Mouse (Mus musculus) myocyte (in vitro differentiated cells): ENCODE data around the gene Zdhhc8.

Source experiments
- CEBPB ChIP-seq: IDR thresholded peaks from 2 replicates; pipeline ENCODE4 v1.6.1; 2011; ENCODE audit warnings: mild to moderate bottlenecking, moderate library complexity; ENCODE audit not compliant: poor library complexity, insufficient read depth, severe bottlenecking
- E2F4 ChIP-seq: IDR thresholded peaks from one replicate; pipeline ENCODE4 v1.6.1; 2011; ENCODE audit warnings: mild to moderate bottlenecking, control low read depth, moderate library complexity; ENCODE audit not compliant: insufficient read depth
- MAX ChIP-seq: IDR thresholded peaks from one replicate; pipeline ENCODE4 v1.6.1; 2011; ENCODE audit warnings: low read depth, mild to moderate bottlenecking, control low read depth
- MYOD1 ChIP-seq, 3 experiments: IDR thresholded peaks; one replicate each; pipeline ENCODE4 v1.6.1; 2011; ENCODE audit warnings: control low read depth in 2 of 3, low read depth in 2 of 3, mild to moderate bottlenecking in 2 of 3, moderate library complexity in 1 of 3; ENCODE audit not compliant: insufficient read length in 2 of 3, control insufficient read depth in 1 of 3
- MYOG ChIP-seq, 3 experiments: IDR thresholded peaks; one replicate each; pipeline ENCODE4 v1.6.1; 2011; ENCODE audit warnings: control low read depth in 2 of 3, low read depth in 2 of 3, mild to moderate bottlenecking in 2 of 3; ENCODE audit not compliant: insufficient read length in 2 of 3, control insufficient read depth in 1 of 3, insufficient read depth in 1 of 3
- POLR2A ChIP-seq: IDR thresholded peaks from one replicate; pipeline ENCODE4 v1.6.1; 2011; ENCODE audit warnings: low read depth, mild to moderate bottlenecking, control low read depth, moderate library complexity; ENCODE audit not compliant: insufficient read length
- POLR2AphosphoS2 ChIP-seq: IDR thresholded peaks from one replicate; pipeline ENCODE4 v1.6.1; 2011; ENCODE audit warnings: low read depth, control low read depth; ENCODE audit not compliant: insufficient read length
- REST ChIP-seq: IDR thresholded peaks from one replicate; pipeline ENCODE4 v1.6.1; 2011; ENCODE audit warnings: mild to moderate bottlenecking, control low read depth, moderate library complexity; ENCODE audit not compliant: insufficient read depth, insufficient read length
- SRF ChIP-seq: IDR thresholded peaks from one replicate; pipeline ENCODE4 v1.6.1; 2011; ENCODE audit warnings: low read depth; ENCODE audit not compliant: control insufficient read depth, insufficient read length
- TCF12 ChIP-seq: IDR thresholded peaks from one replicate; pipeline ENCODE4 v1.6.1; 2011; ENCODE audit warnings: mild to moderate bottlenecking, control low read depth; ENCODE audit not compliant: poor library complexity, insufficient read depth, severe bottlenecking
- TCF3 ChIP-seq: IDR thresholded peaks from one replicate; pipeline ENCODE4 v1.6.1; 2011; ENCODE audit warnings: low read depth, control low read depth; ENCODE audit not compliant: insufficient read length
- USF1 ChIP-seq: IDR thresholded peaks from one replicate; pipeline ENCODE4 v1.6.1; 2011; ENCODE audit warnings: low read depth, mild to moderate bottlenecking, control low read depth, moderate library complexity

DNA sequence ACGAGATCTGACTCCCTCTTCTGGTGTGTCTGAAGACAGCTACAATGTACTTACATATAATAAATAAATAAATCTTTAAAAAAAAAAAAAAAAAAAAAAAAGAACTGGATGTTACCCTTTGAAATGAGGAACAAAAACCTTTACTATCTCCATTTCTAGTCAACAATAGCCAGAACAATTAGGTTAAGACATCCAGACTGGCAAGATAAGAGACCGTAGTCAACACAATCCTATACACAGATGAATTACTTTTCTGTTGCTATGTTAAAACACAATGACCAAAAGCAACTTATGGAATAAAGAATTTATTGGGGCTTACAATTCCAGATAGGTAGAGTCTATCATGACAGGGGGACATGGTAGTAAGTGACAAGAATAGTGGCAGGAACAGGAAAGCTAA lies 30.1 kb upstream of the Zdhhc8 start:
- TF ChIP-seq POLR2A (no peak), MYOD1 (IDR thresholded peaks at IDR 0.05; ENCODE audit: control insufficient read depth in 1 of 3, insufficient read length in 2 of 3, low read depth in 2 of 3) (no peak), MAX (no peak), MYOG (IDR thresholded peaks at IDR 0.05; ENCODE audit: control insufficient read depth in 1 of 3, insufficient read depth in 1 of 3, insufficient read length in 2 of 3, low read depth in 2 of 3) (no peak), CEBPB (no peak), TCF3 (no peak), SRF (no peak), USF1 (no peak), TCF12 (no peak), E2F4 (no peak), POLR2AphosphoS2 (no peak), REST (no peak)
